Mouse (Mus musculus) liver, embryonic 11.5 days (tissue): ENCODE data around the gene Misp. TPM values are rescaled to one million over a fixed set of nuclear protein-coding genes. Genes with fewer than 3 reads are reported as not detected.

ENCODE experiments used
- ATAC-seq: fragments of 200-750 bp; cut with Nextera tagmentation; replicated peaks from 2 replicates; pipeline ENCODE4 v1.8.0; 2017; ENCODE audit warnings: moderate number of reproducible peaks, mild to moderate bottlenecking, moderate TSS enrichment, moderate library complexity; ENCODE audit not compliant: low FRiP score
- DNase-seq: peaks from one replicate; pipeline ENCODE4 v3.0.0-alpha.2; 2017; ENCODE audit warnings: low spot score
- H3K27ac ChIP-seq: fragments of 300-500 bp; sonication (generic); 2 replicates; pipeline ENCODE4 v1.5.1; 2014; ENCODE audit warnings: mild to moderate bottlenecking, low read depth, low read length, control low read depth
- H3K27me3 ChIP-seq: fragments of 300-500 bp; sonication (generic); replicated peaks from 2 replicates; pipeline ENCODE4 v1.6.1; 2014; ENCODE audit warnings: low read length, mixed read lengths; ENCODE audit not compliant: control insufficient read depth, insufficient read depth
- H3K36me3 ChIP-seq: fragments of 300-500 bp; sonication (generic); 2 replicates; pipeline ENCODE4 v1.6.1; 2014; ENCODE audit warnings: mild to moderate bottlenecking, low read length, moderate library complexity, mixed read lengths; ENCODE audit not compliant: control insufficient read depth, insufficient read depth
- H3K4me1 ChIP-seq: fragments of 300-500 bp; sonication (generic); replicated peaks from 2 replicates; pipeline ENCODE4 v1.6.1; 2014; ENCODE audit warnings: low read length, mixed read lengths; ENCODE audit not compliant: control insufficient read depth, insufficient read depth
- H3K4me2 ChIP-seq: fragments of 300-500 bp; sonication (generic); 2 replicates; pipeline ENCODE4 v1.6.1; 2014; ENCODE audit warnings: mild to moderate bottlenecking, control low read depth, moderate library complexity
- H3K4me3 ChIP-seq: fragments of 300-500 bp; sonication (generic); 2 replicates; pipeline ENCODE4 v1.5.1; 2014; ENCODE audit warnings: low read depth, low read length, control low read depth
- H3K9ac ChIP-seq: fragments of 300-500 bp; sonication (generic); 2 replicates; pipeline ENCODE4 v1.6.1; 2014; ENCODE audit warnings: low read depth, low read length, control low read depth
- H3K9me3 ChIP-seq: fragments of 300-500 bp; sonication (generic); 2 replicates; pipeline ENCODE4 v1.6.1; 2016; ENCODE audit warnings: low read length, inconsistent platforms, mixed read lengths; ENCODE audit not compliant: control insufficient read depth
- WGBS: fragments of 180-500 bp; shearing (Covaris S2); extraction: QIAGEN DNeasy Blood & Tissue Kit; methylation state at CpG from one replicate; pipeline ENCODE4 v1.1.7; 2014; 5-methylcytosine and 5-hydroxymethylcytosine counted together
- polyA plus RNA-seq: library from polyadenylated mRNA; unstranded; fragments of >200 nt; fragmentation: Nextera tagmentation; extraction: Ambion mirVana; gene quantifications from 2 replicates; pipeline ENCODE4 v1.2.1, GENCODE M21; 2014

Gene Misp
- polyA plus RNA-seq, 1 experiment from 2014 or later: 1.5 TPM

DNA sequence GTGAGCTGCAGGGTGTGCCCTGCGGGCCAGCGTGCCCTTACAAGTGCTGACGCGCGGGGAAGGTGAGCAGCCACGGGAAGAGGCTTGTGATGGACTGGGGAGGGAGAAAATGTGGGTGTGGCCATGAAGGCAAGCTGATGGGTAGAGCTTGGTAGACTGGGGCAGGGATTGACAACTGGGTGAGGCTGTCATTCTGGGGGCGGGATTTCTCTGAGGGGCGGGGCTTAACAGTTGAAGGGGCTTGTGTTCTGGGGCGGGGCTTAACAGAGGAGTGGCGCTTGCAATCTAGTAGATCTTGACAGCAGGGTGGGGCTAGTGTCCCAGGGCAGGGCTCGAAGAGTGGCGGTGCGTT, 40.1 kb upstream of the Misp start:
- Histone ChIP-seq H3K4me3 (peak overlapping the region; percentile 46), H3K4me2 (peak overlapping the region; percentile 85), H3K9me3 (no peaks in the 10 kb centered on the region), H3K4me1 (peaks cover 20% of the 10 kb centered on the region), H3K27me3 (peaks cover 49% of the 10 kb centered on the region), H3K36me3 (no peaks in the 10 kb centered on the region), H3K9ac (no peak overlapping the region), H3K27ac (no peak overlapping the region)
- DNase-seq (no peak), ATAC-seq (no peak)
- 2% methylated on average over 13 of the region's 13 CpGs for WGBS

DNA sequence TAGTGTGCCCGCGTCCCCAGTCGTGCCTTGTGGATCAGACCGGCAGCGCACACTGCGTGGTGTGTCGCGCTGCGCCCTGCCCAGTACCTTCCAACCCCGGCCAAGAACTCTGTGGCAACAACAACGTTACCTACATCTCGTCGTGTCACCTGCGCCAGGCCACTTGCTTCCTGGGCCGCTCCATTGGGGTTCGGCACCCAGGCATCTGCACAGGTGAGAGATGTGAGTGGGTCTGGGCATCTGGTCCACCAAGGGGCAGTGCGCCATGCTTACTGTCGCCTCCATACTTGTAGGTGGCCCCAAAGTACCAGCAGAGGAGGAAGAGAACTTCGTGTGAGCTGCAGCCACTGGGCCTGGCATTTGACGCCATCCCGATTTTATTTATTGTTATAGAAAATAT, 39.6 kb upstream of the Misp start:
- Histone ChIP-seq H3K4me1 (peaks cover 20% of the 10 kb centered on the region), H3K27me3 (peaks cover 49% of the 10 kb centered on the region), H3K4me3 (peak overlapping the region; percentile 46), H3K4me2 (peak overlapping the region; percentile 85), H3K36me3 (no peaks in the 10 kb centered on the region), H3K9ac (no peak overlapping the region), H3K9me3 (no peaks in the 10 kb centered on the region), H3K27ac (no peak overlapping the region)
- 31% methylated on average over 21 of the region's 21 CpGs for WGBS
- ATAC-seq (no peak), DNase-seq (no peak)

DNA sequence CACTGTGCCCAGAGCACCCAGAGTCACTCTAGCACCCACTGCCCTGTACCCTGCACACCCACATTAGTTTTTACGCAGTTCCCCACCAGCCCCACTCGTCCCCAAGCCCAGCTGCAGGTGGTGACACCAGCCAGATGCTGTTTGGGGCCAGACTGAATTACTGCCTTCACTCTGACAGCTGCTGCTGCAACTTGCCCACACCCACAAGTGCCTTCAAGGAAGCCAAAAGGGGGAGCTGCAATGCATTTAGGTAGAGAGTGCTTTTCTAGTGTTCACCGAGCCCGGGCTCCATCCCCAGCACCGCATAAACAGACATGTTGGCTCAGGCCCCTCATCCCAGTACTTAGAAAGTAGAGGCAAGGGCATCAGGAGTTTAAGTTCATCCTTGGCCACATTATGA, 38.8 kb upstream of the Misp start:
- Histone ChIP-seq H3K9ac (no peak overlapping the region), H3K4me1 (peaks cover 17% of the 10 kb centered on the region), H3K4me2 (0 out of 2 replicates have a peak overlapping the region, but pooled peaks have one; percentile 5), H3K4me3 (no peak overlapping the region), H3K27ac (no peak overlapping the region), H3K36me3 (no peaks in the 10 kb centered on the region), H3K9me3 (no peaks in the 10 kb centered on the region), H3K27me3 (peaks cover 41% of the 10 kb centered on the region)
- 67% methylated on average over 5 of the region's 5 CpGs for WGBS
- ATAC-seq (no peak), DNase-seq (no peak)

DNA sequence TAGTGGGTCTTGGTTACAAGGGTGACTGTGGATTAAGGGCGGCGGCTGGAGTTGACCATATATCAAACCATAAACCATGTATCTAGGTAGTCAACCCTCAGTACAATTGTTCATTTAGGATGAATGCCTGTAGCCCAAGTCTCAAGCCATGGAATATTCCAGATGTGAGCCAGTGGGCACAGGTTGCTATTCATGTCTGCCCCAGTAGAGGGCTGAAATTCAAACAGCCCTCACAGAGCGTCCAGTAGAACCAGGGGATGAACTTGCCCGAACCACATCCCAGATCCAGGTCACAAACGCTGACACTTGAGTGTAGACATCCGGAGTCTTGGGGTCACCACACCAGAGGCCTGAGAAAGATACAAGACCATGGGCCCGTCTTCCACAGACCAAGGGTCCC, 37.7 kb upstream of the Misp start:
- ATAC-seq: no peak
- no peak overlapping the region for H3K27ac ChIP-seq
- no peak overlapping the region for H3K4me3 ChIP-seq
- WGBS: 62% methylated on average over 7 of the region's 7 CpGs
- no peaks in the 10 kb centered on the region for H3K9me3 ChIP-seq
- DNase-seq: no peak
- H3K9ac ChIP-seq: no peak overlapping the region
- no peaks in the 10 kb centered on the region for H3K36me3 ChIP-seq
- no peak overlapping the region for H3K4me2 ChIP-seq
- H3K4me1 ChIP-seq: peaks cover 7% of the 10 kb centered on the region
- peaks cover 30% of the 10 kb centered on the region for H3K27me3 ChIP-seq

DNA sequence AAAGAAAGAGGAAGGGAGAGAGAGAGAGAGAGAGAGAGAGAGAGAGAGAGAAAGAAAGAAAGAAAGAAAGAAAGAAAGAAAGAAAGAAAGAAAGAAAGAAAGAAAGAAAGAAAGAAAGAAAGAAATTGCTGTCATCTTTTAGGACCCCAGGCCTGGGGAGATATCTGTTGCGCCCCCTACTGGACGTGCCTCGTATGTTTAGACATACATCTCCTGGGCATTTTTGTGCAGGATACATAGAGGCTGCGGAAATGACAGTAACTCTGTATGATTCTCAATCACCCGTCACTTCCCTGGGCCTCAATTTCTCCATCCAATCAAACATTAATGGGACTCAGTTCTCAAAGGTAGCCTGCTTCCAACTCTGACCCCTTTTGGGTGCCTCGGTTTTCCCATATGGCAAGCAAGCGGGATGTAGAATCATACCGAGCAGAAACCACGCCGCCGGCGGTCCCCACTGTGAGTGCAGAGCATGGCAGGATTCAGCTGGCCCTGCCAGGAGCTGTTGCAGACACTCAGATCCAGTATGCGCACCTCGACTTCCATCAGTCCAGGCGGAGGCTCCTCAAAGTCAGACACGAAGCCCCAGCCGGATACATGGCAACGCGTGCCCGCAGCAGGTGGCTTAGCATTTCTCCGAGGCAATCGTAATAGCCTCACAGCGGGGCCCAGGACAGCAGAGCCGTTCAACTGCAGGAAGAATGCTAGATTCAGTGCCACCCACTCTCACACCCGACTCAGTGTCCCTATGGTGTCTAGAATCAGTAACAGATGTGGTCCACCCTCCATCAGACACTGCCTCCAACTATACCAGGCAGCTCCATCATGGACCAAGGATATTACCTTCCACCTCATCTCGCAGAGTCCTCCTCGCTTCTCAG, 36.6 kb upstream of the Misp start:
- H3K36me3 ChIP-seq: no peaks in the 10 kb centered on the region
- DNase-seq: no peak
- H3K27ac ChIP-seq: no peak overlapping the region
- peaks cover 13% of the 10 kb centered on the region for H3K4me1 ChIP-seq
- H3K9me3 ChIP-seq: no peaks in the 10 kb centered on the region
- no peak overlapping the region for H3K9ac ChIP-seq
- no peak overlapping the region for H3K4me2 ChIP-seq
- 45% methylated on average over 27 of the region's 27 CpGs for WGBS
- ATAC-seq: no peak
- H3K4me3 ChIP-seq: no peak overlapping the region
- peaks cover 19% of the 10 kb centered on the region for H3K27me3 ChIP-seq

DNA sequence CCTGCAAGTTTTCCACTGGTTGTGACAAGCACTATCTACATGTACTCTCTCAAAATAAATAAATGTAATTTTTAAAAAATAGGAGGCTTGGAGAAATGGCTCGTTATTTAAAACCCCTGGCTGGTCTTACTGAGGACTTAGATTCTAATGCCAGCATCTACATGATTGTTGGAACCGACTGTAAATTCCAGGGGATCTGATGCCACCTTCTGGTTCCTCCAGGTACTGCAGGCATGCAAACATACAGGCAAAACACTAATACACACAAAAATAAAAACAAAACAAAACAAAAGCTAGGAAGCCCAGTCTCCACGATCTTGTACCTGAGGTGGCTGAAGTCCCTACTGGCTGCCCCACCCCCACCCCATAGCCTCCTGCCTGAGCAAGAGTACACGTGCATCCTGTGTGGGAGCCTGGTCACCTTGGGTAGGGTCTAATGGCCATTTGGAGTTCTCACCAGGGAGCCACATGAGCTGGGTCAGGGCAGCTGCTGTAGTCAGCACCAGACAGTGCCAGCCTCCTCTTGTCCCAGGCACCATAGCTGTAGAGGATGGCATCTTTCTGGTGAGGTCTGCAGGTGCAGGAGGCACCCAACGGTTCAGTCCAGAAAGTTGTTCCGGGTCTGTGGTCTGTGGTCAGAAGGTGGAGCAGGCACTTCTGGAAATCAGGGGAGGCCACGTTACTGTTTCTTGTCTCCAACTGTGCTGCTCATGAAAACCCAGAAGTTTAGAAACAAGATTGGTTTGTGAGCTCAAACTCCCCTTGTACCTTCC, 32.2 kb upstream of the Misp start:
- no peak overlapping the region for H3K4me3 ChIP-seq
- WGBS: 27% methylated on average over 7 of the region's 7 CpGs
- peaks cover 8% of the 10 kb centered on the region for H3K27me3 ChIP-seq
- H3K27ac ChIP-seq: no peak overlapping the region
- H3K4me2 ChIP-seq: peak overlapping the region; percentile 9; the same call in 1 of the 2 replicates
- no peaks in the 10 kb centered on the region for H3K36me3 ChIP-seq
- H3K9me3 ChIP-seq: no peaks in the 10 kb centered on the region
- H3K9ac ChIP-seq: no peak overlapping the region
- peaks cover 9% of the 10 kb centered on the region for H3K4me1 ChIP-seq
- DNase-seq (no peak), ATAC-seq (no peak)

DNA sequence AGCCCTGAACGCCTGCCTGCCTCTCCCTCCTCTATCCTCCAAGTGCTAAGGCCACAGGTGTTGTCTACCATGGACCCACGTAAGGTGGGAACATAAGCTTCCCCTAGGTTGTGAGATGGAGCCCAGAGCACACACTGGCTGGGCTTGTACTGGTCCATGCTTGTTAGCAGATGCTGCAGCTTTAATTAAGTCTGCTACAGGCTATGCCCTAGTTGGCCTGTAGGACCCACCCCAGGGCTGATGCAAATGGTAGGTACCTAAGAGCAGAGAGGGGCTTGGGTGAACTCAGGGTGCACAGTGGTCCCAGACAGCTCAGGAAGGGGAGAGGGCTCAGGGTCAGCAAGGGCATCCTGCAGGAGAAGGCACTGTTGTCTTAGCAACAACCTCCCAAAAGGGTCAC, 31.2 kb upstream of the Misp start:
- WGBS: 59% methylated on average over 2 of the region's 2 CpGs
- Histone ChIP-seq H3K27ac (no peak overlapping the region), H3K4me3 (no peak overlapping the region)

DNA sequence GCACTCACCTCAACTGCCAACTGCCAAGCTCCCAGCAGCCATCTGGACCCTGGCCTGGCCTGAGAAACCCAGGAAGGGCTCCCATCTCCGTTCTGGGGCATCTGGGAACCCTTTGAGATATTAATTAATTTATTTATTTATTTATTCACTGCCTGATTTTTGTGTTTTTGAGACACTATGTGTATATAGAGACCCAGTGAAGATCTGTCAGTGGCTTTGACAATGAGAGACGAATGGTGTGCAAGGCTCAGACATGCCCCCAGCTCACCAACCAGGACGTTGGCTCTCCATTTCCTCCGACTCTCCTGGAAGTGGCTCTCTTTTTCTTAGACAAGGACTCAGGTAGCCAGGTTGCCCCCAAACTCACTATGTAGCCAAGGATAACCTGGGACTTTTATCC, 29.9 kb upstream of the Misp start, which contains the start of gene Prss57:
Prss57 (minus strand) TSS at position 101 of the 400 bp plus-strand sequence.
- no peak for DNase-seq
- Histone ChIP-seq H3K4me1 (peaks cover 20% of the 10 kb centered on the region), H3K27me3 (no peaks in the 10 kb centered on the region), H3K4me3 (no peak within 1 kb of the TSS), H3K9me3 (no peaks in the 10 kb centered on the region), H3K36me3 (no peaks in the 10 kb centered on the region), H3K27ac (no peak within 1 kb of the TSS), H3K9ac (no peak within 1 kb of the TSS), H3K4me2 (no peak within 1 kb of the TSS)
- ATAC-seq: no peak
- WGBS: 72% methylated on average over 4 of the region's 4 CpGs

More for the DNA sequence above, 31.2 kb upstream of the Misp start:
- ATAC-seq (no peak), DNase-seq (no peak)
- Histone ChIP-seq H3K4me2 (no peak overlapping the region), H3K4me1 (peaks cover 16% of the 10 kb centered on the region), H3K9ac (no peak overlapping the region), H3K9me3 (no peaks in the 10 kb centered on the region), H3K36me3 (no peaks in the 10 kb centered on the region), H3K27me3 (peaks cover 4% of the 10 kb centered on the region)
